Mouse (Mus musculus) erythroblast, embryonic 14.5 days (primary cell): ENCODE data around the gene Gstm4. TPM values are rescaled to one million over a fixed set of nuclear protein-coding genes. Genes with fewer than 3 reads are reported as not detected.

Source experiments
- H3K27me3 ChIP-seq: 2 replicates; pipeline ENCODE4 v1.6.1; 2012; ENCODE audit warnings: inconsistent platforms; ENCODE audit not compliant: control insufficient read depth
- H3K36me3 ChIP-seq: 2 replicates; pipeline ENCODE4 v1.6.1; 2012; ENCODE audit warnings: mild to moderate bottlenecking, inconsistent platforms; ENCODE audit not compliant: control insufficient read depth
- H3K4me1 ChIP-seq: 2 replicates; pipeline ENCODE4 v1.6.1; 2012; ENCODE audit warnings: inconsistent platforms; ENCODE audit not compliant: control insufficient read depth
- H3K4me3 ChIP-seq: replicated peaks from 2 replicates; pipeline ENCODE3; 2012; ENCODE audit warnings: moderate library complexity, mild to moderate bottlenecking, inconsistent platforms
- H3K9me3 ChIP-seq: 2 replicates; pipeline ENCODE4 v1.6.1; 2012; ENCODE audit warnings: low read length, inconsistent platforms, mixed read lengths; ENCODE audit not compliant: control insufficient read depth
- GATA1 ChIP-seq: IDR thresholded peaks from 2 replicates; pipeline ENCODE4 v1.6.1; 2012; ENCODE audit warnings: low read length, inconsistent platforms, mixed read lengths
- TAL1 ChIP-seq: IDR thresholded peaks from 3 replicates; pipeline ENCODE4 v1.6.1; 2012; ENCODE audit warnings: low read length, inconsistent platforms, mixed read lengths
- polyA plus RNA-seq: library from polyadenylated mRNA; stranded (reverse); fragments of >175 nt; gene quantifications from 2 replicates; pipeline ENCODE4 v1.2.3, GENCODE M21; 2012

The Gstm4 gene
- 0.02 and 0.07 TPM in 2 replicates for polyA plus RNA-seq

DNA sequence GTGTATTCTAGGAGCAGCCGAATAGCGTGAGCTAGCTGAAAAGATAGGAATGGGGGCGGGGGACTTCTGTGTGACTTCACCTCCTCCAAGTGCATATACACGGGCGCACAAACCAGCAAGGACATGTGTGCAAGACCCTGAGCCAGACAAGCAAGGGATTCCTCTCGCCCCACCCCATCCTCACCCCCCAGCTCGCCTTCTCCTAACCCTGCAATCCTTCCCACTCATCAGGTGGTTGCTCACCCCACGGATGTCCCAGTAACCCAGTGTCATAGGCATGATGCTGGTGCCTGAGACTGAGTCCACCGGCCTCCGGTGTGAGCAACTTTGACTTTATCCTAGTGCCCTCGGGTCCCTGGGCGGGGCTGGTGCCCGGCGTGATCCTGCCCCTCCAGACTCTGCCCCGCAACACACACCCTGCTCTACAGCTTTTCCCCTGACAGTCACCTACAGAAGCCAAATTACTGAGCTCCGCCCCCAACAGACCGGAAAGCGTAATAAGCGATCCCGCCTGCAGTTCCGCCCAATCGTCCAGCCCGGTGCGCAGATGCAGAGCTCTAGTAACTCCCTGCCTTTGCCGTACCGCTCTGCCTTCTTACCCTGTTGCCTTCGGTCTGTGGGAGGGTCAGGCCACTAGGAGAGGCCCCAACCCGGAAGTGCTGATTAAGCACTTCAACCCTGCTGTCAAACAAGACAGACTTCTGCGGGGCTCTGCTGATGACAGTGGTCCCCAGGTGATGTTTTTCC is at the start of gene Gstm4:
TSS of gene Gstm4 (minus strand) at position 501 of the 747 bp plus-strand sequence.
- Histone ChIP-seq H3K4me1 (peaks cover 30% of the 10 kb centered on the region), H3K9me3 (no peaks in the 10 kb centered on the region), H3K27me3 (no peaks in the 10 kb centered on the region), H3K36me3 (no peaks in the 10 kb centered on the region), H3K4me3 (peak within 1 kb of the TSS; percentile 66)
- no peak for TF ChIP-seq GATA1
- no peak for TF ChIP-seq TAL1

- TF ChIP-seq GATA1 (no peak), TAL1 (no peak)
- peaks cover 18% of the 10 kb centered on the region for H3K36me3 ChIP-seq
- H3K4me1 ChIP-seq: peaks cover 82% of the 10 kb centered on the region
- H3K27me3 ChIP-seq: peaks cover 5% of the 10 kb centered on the region
- no peak overlapping the region for H3K4me3 ChIP-seq
- H3K9me3 ChIP-seq: no peaks in the 10 kb centered on the region
Observed at GRCm38 (mm10) chr3:108094146-108094545, 49.5 kb upstream of the Gstm4 start.

GRCm38 (mm10) chr3:108093306-108093705 is 48.6 kb upstream of the Gstm4 start:
- no peaks in the 10 kb centered on the region for H3K9me3 ChIP-seq
- H3K27me3 ChIP-seq: peaks cover 5% of the 10 kb centered on the region
- H3K4me1 ChIP-seq: peaks cover 80% of the 10 kb centered on the region
- H3K4me3 ChIP-seq: no peak overlapping the region
- peaks cover 13% of the 10 kb centered on the region for H3K36me3 ChIP-seq
- TF ChIP-seq TAL1 (no peak), GATA1 (no peak)

DNA sequence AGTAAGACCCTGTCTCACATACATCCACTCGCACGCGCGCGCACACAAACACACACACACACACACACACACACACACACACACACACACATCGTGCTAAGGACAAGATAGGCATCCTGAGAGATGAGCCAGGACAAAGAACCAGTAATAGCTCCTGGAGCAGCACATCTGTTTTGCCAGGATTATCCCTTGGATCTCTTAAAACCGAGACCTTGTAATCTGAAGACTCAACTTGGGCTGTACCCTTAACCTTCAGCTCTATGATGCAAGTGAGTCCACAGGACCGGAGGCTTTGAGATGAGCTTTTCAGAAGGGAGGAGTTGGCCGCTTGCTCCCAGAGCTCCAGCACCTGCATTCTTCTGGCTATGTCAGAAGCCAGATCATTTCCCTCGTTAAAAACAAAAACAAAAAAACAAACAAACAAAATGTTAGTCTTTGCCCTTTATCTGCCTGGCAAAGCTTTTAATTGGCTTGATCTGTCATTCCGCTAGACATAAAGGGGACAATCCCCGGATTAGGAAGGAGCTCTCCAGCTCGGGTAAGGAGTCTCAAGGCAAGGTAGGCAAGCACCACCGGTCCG is 47.9 kb upstream of the Gstm4 start, which contains the start of gene Gnat2:
TSS of gene Gnat2 (plus strand) at position 254 of the 580 bp plus-strand sequence.
- Histone ChIP-seq H3K4me3 (no peak within 1 kb of the TSS), H3K27me3 (peaks cover 5% of the 10 kb centered on the region), H3K36me3 (peaks cover 8% of the 10 kb centered on the region), H3K4me1 (peaks cover 74% of the 10 kb centered on the region), H3K9me3 (no peaks in the 10 kb centered on the region)
- TF ChIP-seq GATA1: no peak
- TF ChIP-seq TAL1: no peak

DNA sequence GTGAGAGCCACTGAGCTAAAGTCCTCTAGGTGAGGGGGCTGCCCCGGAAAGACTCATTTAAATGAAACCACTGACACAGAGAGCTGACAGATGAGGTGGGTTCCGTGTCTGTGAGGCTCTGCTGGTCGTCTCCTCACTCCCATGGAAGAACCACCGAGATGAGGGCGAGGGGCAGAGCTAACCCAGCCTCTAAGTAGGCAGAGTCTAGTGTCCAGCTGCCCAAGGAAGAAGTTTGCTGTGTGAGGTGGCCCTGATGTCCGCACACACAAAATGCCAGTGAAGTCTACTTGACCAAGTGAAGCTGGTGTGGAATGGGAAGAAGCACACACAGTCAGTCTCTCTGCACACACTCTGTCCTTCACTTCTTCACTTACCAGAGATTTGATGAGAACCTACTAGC is 47.3 kb upstream of the Gstm4 start:
- peaks cover 5% of the 10 kb centered on the region for H3K27me3 ChIP-seq
- H3K36me3 ChIP-seq: peaks cover 8% of the 10 kb centered on the region
- no peak for TF ChIP-seq TAL1
- no peak for TF ChIP-seq GATA1
- no peaks in the 10 kb centered on the region for H3K9me3 ChIP-seq
- H3K4me3 ChIP-seq: no peak overlapping the region
- H3K4me1 ChIP-seq: peaks cover 74% of the 10 kb centered on the region

DNA sequence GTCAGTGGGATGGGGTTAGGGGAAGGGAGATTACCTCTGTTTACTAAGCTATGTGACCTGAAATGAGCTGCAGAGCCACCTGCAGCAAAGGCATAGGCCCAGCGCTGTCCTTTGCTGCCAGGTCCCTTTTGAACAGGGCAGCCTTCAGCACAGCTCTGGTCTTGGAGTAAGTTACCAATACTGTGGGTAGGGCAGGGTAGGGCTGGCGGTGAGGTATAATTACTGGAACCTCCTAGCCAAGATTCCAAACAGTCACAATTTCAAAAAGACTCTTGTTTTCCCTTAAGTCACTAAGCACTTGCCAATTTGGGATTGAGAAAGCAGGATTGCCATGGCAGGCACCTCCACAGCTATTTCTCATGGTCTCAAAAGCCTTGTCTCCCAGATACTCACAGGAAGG is 45.9 kb upstream of the Gstm4 start:
- Histone ChIP-seq H3K27me3 (peaks cover 5% of the 10 kb centered on the region), H3K36me3 (peaks cover 8% of the 10 kb centered on the region), H3K9me3 (no peaks in the 10 kb centered on the region), H3K4me1 (peaks cover 74% of the 10 kb centered on the region), H3K4me3 (no peak overlapping the region)
- TF ChIP-seq TAL1 (no peak), GATA1 (no peak)

DNA sequence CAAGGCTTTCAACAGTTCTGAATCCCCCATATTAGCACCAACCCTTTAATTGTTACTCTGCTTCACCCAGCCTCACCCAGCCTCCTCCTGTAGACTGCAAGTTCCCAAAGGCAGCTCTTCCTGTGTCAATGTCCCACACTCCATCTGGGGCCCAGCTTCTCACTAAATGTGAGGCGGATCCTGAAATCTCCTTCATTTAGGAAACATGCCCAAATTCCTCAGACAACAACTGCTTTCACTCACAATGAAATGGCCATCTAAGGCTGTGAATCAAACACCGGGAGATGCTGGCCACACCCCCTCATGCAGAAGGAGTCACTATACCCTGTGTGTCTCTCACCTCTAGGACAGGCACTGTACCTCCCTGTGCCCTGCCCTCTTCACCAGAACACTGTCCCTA is 45.2 kb upstream of the Gstm4 start:
- Histone ChIP-seq H3K4me1 (peaks cover 74% of the 10 kb centered on the region), H3K4me3 (no peak overlapping the region), H3K27me3 (peaks cover 5% of the 10 kb centered on the region), H3K36me3 (peaks cover 4% of the 10 kb centered on the region), H3K9me3 (no peaks in the 10 kb centered on the region)
- no peak for TF ChIP-seq GATA1
- no peak for TF ChIP-seq TAL1

DNA sequence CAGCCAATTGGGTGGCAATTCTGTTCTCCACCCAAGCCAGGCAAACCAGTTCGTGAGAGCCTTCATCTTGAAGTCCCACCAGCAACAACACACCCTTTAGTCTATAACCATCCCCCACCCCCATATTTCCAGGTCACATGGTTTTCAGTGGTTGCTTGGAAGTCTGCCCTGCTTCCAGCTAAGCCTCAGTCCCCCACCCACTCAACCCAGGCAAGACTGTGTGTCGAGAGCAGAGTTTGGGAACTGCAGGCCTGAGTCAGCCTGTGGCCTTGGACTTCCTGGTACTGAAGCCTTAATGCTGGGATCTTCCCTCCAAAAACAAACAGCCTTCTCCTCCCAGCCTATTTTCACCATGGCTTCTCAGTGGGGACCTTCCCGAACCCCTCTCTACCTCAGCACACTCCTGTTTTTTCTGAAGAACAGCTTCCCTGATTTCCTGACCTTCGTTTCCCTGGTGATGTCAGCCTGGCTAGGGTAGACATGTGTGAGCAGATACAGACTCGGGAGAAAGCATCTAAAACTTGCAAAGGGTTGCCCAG is 44.2 kb upstream of the Gstm4 start:
- TF ChIP-seq TAL1: no peak
- no peak for TF ChIP-seq GATA1
- Histone ChIP-seq H3K9me3 (no peaks in the 10 kb centered on the region), H3K36me3 (peaks cover 13% of the 10 kb centered on the region), H3K4me1 (peaks cover 74% of the 10 kb centered on the region), H3K4me3 (no peak overlapping the region), H3K27me3 (peaks cover 5% of the 10 kb centered on the region)

GRCm38 (mm10) chr3:108087329-108087728 is 42.6 kb upstream of the Gstm4 start:
- no peaks in the 10 kb centered on the region for H3K9me3 ChIP-seq
- H3K27me3 ChIP-seq: peaks cover 5% of the 10 kb centered on the region
- peaks cover 76% of the 10 kb centered on the region for H3K4me1 ChIP-seq
- peaks cover 28% of the 10 kb centered on the region for H3K36me3 ChIP-seq
- peak overlapping the region; percentile 81 for H3K4me3 ChIP-seq
- TF ChIP-seq TAL1 (no peak), GATA1 (no peak)

GRCm38 (mm10) chr3:108086470-108086979 is 41.8 kb upstream of the Gstm4 start, which contains the start of gene Ampd2:
TSS of gene Ampd2 (minus strand) at chr3:108086651.
- peak within 1 kb of the TSS; percentile 81 for H3K4me3 ChIP-seq
- no peaks in the 10 kb centered on the region for H3K9me3 ChIP-seq
- no peaks in the 10 kb centered on the region for H3K27me3 ChIP-seq
- peaks cover 81% of the 10 kb centered on the region for H3K4me1 ChIP-seq
- H3K36me3 ChIP-seq: peaks cover 34% of the 10 kb centered on the region
- no peak for TF ChIP-seq TAL1
- no peak for TF ChIP-seq GATA1
